Mouse (Mus musculus) G1E-ER4 (cell line): ENCODE data around the gene Scgb1a1. TPM values are rescaled to one million over a fixed set of nuclear protein-coding genes. Genes with fewer than 3 reads are reported as not detected.

Experiments
- GATA1 ChIP-seq: IDR thresholded peaks from one replicate; pipeline ENCODE4 v1.8.0; 2012; ENCODE audit warnings: low read length, inconsistent platforms
- polyA plus RNA-seq: library from polyadenylated mRNA; stranded (reverse); fragments of >175 nt; gene quantifications from 2 replicates; pipeline ENCODE4 v1.2.3, GENCODE M21; 2012

The Scgb1a1 gene
- polyA plus RNA-seq: not detected in 2 replicates

DNA sequence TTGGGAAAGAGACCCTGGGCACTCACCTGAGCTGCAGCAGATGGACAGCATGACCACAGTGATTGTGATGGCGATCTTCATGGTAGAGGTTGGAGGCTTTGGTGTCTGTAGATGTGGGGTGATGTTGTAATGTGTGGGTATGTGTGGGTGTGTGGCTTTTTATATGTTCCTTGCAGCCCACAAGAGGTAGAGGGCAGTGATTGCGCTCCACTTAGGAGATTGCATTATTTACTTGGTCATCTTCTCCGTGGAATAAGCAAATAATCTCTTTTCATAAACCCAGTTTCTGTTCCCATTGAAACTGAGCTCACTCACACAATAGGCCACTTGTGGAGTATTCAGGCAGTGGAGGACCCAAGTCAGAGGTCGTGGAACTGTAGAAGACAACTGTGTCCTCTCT, at the start of gene Scgb1a1:
Gene Scgb1a1 (minus strand): TSS at position 138 of the 400 bp plus-strand sequence.
- TF ChIP-seq GATA1: no peak

DNA sequence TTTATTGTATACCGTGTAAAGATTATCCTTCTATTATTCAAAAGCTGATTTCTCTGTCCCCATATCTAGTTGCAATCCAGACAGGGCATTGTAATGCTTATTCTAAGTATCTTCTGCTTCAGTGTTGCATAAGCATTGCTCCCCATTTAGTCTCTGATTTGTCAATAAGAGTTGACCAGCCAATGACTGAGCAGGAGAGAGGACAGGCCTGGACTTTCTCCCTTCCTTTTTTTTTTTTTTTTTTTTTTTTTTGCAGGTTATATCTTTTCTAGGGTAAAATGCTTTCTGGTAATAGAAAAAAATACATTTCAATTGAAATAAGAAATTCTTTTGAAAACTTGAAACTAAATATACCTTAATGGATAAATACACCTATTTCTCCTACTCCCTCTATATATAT, 49.4 kb upstream of the Scgb1a1 start:
- no peak for TF ChIP-seq GATA1

DNA sequence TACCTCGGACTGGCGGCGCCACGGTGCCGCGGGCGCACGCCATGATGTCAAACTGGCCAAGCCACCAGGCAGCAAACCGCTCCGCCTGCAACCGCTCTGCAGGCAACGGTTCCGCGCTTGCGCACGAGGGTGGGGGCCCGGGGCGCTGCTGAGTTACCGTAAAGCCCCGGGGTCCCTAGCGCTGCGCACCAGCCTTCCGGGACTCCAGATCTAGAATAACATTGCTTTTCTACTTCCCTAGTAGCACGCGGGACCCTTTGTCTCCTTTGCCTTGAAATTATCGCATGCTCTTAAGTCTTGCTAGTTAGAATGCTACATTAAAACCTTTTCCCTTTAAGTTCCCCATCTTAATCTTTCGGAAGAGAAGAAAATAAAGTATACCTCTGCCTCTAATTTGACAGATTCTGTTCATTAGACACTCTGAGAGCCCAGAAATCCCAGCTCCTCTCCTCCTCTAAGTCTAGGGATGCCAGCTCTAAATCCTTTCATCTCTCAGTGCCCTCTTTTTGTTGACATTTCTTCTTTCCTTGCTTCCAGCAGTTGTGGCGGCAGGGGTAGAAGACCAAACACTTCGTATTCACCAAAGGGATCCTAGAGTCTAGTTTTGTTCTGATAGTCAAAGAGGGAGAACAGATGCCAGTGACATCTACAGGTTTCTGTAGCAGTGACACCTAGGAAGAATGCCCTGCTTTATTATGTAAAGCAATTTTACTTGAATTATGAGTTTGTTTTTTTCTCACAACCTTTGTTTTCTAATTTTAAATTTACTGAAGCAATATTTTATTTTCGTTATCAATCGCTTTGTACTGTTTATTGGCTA, 48.0 kb upstream of the Scgb1a1 start, which contains the start of gene Asrgl1:
Gene Asrgl1 (minus strand): TSS at position 125 of the 820 bp plus-strand sequence.
- no peak for TF ChIP-seq GATA1

DNA sequence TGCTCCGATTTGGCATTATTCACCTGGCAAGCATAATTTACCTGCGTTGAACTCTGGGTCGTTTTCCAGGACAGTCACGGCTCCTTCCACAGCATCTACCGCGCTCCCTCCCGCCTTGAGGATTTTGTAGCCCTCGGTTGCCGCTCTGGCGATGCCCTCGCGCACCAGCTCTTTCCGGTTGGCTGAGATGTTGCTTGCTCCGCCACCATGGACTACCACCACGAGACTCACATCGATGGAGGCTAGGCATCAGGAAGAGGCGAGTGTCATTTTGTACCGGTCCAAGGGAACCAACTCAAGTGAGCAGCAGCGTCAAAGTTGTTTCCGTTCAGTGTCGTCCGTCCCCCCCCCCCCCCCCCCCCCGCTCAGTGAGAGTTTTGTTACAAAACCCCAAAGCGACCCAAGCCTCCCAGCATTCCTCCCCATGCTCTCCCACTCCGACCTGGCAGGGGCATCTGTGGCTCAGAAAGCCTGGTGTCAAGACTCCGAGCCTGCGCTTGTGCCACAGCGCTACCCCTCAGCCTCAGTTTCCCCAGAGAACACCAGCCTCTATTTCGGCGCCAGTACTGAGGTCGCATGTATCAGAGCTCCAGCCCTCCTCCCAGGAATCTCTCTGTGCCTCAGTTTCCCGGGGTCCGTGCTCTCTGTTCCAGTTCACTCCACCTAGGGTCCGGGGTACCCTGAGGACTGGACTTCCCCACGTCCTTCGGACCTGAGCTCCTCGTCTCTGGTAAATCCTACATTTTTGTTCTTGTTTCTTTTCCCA, 47.2 kb upstream of the Scgb1a1 start:
- TF ChIP-seq GATA1: no peak

DNA sequence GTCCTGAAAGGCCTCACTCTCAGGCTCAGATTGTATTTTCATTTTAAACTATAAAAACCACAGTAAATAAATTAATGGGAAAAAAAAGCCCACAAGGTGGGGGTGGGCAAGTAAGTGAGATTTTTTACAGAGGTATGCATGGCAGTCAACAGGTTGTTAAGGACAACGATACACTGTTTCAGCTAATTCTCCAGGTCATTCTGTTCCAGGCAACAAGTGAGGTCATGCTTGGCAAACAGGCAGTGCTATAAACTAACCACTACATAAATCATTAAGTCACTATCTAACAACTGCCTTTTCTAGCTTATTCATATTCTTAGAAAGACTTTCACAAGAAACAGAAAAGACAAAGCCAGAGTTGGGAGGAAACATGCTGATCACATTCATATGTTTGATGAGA, 42.2 kb upstream of the Scgb1a1 start:
- TF ChIP-seq GATA1: no peak

DNA sequence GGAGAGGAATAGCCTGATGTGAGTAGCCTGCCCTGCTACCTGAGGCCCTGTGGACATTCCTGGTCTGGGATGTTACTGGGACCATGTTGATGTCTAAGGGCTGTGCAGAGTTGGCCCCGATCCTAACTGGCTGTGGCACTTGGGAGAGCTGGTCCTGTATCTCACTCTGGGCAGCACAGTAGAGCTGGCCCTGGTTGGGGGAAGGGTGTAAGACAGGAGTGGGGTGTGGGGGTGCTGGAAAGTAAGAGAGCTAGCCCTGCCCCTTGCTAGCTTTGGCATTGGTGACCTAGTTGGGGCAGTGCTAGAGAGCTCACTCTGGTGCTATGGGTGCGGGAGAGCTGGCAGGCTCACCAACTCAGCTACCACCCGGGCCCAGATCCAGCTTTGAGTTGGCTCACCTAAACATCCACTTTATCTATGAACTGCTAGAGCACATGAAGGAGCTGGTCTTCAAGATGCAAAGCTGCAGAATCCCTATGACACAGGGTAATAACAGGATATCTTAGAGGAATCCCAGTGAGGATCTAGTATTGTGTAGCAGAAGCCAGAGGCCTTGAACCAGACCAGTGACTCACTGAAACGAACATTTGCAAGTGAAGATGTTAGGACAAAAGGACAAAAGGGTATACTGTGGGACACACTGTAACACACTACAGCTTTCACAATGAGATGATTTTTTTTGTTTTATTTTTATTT, 40.9 kb upstream of the Scgb1a1 start:
- TF ChIP-seq GATA1: no peak

DNA sequence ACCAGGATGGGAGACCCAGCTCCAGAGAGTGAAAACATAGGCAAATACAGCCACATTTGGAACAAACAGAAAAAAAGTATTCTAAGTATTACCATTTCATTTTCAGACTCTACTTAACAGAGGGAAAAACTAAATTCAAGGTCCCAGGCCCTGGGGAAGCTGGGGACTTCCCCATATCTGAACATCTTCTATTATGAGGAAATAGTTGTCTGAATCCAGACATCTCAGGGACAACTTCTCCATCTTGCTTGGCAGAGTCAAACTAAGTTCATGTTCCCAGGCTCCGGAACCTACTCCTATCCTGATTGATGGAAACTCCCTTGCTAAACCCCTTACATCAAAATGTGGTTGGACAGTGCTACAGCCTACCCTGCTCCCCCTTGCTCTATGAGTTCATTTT, 34.6 kb upstream of the Scgb1a1 start:
- TF ChIP-seq GATA1: no peak

DNA sequence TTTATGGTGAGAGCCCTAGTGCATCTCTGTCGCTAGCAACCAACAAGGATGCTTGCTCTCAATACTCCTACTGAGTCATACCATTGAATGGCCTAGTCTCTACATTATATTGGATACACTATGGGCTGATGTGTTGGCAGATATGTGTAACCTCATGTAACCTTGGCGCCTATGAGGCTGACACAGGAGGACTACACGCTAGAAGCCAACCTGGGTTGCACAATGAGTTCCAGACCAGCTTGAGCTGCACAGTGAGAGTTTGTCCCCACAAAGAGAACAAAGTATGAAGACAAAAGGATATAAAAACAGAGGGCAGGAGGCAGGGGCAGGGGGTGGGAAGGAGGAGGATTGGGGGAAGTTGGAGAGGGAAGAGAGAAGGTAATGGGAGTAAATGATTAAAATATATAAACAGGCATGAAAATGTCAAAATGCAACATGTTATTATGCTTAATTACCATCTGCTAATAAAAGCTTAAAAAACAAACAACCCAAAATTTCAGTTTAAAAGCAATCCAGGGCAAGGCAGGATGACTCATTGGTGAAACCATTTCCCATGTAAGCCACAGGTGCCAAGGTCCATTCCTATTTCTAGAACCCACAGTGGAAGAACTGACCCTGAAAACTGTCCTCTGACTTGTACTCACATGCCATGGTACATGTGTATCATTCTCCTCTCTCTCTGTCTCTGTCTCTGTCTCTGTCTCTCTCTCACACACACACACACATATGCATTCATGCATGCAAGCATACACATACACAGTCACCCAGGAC, 32.1 kb upstream of the Scgb1a1 start:
- no peak for TF ChIP-seq GATA1

DNA sequence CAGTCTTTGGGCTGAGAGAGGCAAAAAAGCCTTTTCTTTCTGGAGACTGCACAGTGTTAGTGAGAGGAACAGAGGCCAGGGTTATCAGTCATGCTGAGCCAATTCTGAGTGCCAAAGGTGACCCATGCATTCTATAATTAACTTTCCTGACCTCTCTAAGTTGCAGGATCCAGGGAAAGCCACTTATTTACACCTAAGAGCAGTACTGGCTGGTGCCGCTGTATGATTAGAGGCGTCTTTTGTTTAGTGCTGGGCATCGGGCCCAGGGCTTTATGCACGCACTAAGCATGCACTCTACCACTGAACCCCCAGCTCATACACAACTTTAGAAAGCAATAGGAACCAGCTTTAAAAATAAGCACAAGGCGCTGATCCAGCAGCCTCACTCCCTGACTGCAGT, 29.5 kb upstream of the Scgb1a1 start:
- no peak for TF ChIP-seq GATA1

DNA sequence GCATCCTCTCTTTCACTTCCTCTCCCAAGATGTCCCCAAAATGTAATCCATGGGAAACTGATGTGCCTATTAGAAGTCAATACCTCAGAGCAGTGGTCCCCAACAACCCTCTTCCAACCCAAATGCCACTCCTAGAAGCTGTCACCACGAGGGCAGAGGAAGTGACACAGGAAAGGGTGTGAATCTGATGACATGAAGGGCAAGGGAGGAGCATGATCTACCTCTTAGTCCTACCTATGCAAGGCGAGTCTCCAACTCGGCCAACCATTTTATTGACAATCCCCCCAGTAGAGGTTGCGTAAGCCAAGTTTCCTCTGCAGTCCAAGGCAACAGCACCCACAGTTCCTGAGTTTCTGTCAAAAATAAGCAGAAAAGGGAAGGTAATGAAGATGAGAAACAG, 28.5 kb upstream of the Scgb1a1 start:
- TF ChIP-seq GATA1: no peak

DNA sequence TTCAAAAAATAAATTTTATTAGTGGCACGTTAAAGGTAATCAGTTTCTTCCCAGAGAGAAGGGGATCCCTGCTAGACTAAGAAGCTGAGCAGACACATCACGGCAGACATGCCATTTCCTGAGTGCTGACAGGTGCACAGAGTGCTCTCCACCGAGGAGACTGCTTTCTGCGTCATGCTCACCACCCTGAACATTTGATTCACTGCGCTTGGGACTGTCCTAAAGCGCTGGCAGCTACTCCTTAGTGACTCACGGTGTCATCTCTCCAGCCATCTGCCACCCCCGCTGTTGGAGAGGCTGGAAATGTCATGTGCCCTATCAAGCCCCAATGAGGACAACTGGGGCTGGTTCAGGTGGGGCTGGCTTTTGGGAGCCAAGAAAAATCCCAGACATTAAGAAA, 24.3 kb upstream of the Scgb1a1 start:
- TF ChIP-seq GATA1: no peak

DNA sequence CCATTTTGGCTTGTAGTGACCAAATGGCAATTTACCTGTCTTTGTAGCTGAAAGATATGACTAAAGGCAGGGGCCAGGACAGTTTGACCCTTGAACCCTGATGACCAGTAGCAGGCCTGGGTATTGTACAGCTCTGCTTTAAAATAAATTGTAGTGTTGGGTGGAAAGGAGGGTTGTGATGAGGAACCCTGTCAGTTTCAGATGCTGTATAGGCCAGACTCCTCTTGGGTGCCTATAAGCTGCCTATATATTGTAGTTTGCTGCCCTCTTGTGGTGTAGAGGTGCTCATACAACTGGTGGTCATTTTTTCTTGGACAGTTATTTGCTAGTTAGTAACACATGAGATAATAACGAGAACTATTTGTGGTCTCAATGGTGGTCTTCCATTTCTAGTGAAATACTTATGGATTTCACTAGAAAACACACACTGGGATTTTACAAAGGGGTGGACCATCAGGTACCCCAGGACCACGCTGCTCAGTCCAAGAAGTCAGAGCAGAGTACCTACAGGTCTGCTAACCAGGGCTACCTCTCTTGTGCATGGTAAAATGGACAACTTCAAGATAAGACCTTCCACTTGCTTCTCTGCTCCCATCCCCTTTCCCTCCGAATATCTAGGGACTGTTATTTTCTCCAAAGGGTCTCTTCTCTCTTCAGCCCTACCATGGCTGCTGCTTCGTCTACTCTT, 22.6 kb upstream of the Scgb1a1 start:
- TF ChIP-seq GATA1: no peak

DNA sequence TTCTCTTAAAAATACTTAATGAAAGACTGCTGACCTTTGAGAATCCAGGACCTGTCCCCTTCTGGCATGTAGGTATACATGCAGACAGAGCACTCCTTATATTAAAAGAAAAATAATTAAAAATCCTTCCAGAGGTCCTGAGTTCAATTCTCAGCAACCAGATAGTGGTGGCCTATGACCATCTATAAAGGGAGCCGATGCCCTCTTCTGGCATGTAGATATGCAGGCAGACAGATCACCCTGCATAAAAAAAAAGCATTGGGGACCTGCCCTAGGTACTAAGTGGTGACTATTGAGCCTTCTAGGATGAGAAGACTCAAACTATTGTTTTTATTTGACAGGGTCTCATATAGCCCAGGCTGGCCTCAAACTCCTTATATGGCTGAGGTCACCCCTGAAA, 20.8 kb upstream of the Scgb1a1 start:
- TF ChIP-seq GATA1: no peak

DNA sequence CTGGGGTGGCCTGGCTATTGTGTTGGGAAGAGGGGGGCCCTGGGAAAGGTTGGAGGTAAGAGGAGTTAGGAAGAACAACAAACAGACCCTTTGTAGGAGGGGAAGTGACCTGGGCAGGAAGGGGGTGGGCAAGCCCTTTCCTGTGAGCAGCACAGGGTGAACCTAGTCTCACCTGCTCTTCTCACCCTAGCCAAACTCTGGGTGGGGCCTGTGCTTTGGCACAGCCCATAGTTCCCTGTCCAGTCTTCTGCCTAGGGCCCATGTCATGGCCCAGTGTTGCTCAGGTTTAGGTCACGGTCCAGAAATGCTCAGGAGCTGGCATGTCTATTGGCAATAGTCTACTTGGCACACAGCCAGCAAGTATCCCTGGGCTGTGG, 19.6 kb upstream of the Scgb1a1 start:
- no peak for TF ChIP-seq GATA1
